8 mouse cellular contexts compared by ENCODE assay signal in the genomic region with DNA sequence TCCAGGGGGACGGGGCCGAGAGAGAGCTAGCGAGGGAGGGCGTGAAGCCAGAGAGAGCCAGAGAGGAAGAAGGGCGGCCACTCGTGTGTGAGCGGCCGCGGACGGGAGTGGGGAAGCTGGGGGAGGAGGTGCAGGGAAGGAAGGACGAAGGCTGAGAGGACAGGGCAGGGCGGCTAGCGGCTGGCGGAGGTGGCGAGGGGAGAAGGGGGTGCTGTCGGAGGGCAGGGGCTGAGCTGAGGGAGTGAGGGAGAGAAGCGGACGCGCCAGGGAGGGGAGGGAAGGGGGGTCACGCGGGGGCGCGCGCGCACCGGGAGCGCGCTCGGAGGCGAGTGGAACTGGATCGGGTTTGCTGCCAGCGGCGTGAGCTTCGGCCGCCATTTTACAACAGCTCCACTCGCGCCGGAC. TPM values are rescaled to one million over a fixed set of nuclear protein-coding genes. Genes with fewer than 3 reads are reported as not detected.
DNase-seq lines count a peak whose midpoint lies in the region; ATAC-seq and TF ChIP-seq lines count a peak whose summit lies in the region.
"Not testable (repeated sequence)": the region's sequence is repeated elsewhere in the genome, so short reads cannot be mapped to it uniquely, and the experiment has no call there.

No protein-coding gene starts in this region.

- peak; percentile 16 for DNase-seq in ZHBTc4 (ENCODE audit: low read depth, low spot score)
- peak; percentile 7 for DNase-seq in cerebellum, postnatal 36 days
- peak; percentile 25 for DNase-seq in forebrain, postnatal 0 days
- peak; percentile 1 for DNase-seq in kidney, postnatal 14 days
- DNase-seq in lung, adult 2 months: peak; percentile 22
- peak; percentile 48 for DNase-seq in neural tube, embryonic 10.5 days (ENCODE audit: extremely low spot score, low spot score)
- DNase-seq in testis, postnatal 10 days (ENCODE audit: low spot score): peak; percentile 52

- H3K9me3 ChIP-seq in forebrain, postnatal 0 days (ENCODE audit: low read length): not testable (repeated sequence)

- TF ChIP-seq CTCF in forebrain, postnatal 0 days (IDR thresholded peaks at IDR 0.05; ENCODE audit: low read depth); lung, adult 2 months (IDR thresholded peaks at IDR 0.05; ENCODE audit: insufficient read depth, low read length): not testable (repeated sequence)

- peak overlapping the region; percentile 50 for H3K4me2 ChIP-seq in forebrain, postnatal 0 days (ENCODE audit: low read depth)

- WGBS in forebrain, postnatal 0 days: under 1% methylated on average over 14 of the region's 38 CpGs
- under 1% methylated on average over 11 of the region's 38 CpGs for WGBS in lung, adult 2 months

- H3K4me3 ChIP-seq in forebrain, postnatal 0 days (ENCODE audit: low read depth, low read length): peak overlapping the region; percentile 38
- H3K4me3 ChIP-seq in lung, adult 2 months (replicated peaks; ENCODE audit: extremely low read depth, low read depth, low read length): peak overlapping the region; percentile 59

- H3K27ac ChIP-seq in forebrain, postnatal 0 days (ENCODE audit: low read depth, low read length): peak overlapping the region; percentile 21; the same call in 1 of the 2 replicates

- TF ChIP-seq POLR2A in lung, adult 2 months (IDR thresholded peaks at IDR 0.05; ENCODE audit: borderline replicate concordance, extremely low read depth, low read depth, low read length): not testable (repeated sequence)

- ATAC-seq in forebrain, postnatal 0 days: peak; percentile 99
- peak; percentile 95 to 98 for ATAC-seq in hematopoietic stem cell, adult 5-6 weeks (replicated peaks in 1 of 2; ENCODE audit: insufficient read depth in 1 of 2, low FRiP score in 2 of 2, low TSS enrichment in 1 of 2, low read depth in 1 of 2, poor library complexity in 2 of 2, severe bottlenecking in 2 of 2)

- peak overlapping the region; percentile 51 for H3K9ac ChIP-seq in forebrain, postnatal 0 days

- not testable (repeated sequence) for H3K36me3 ChIP-seq in forebrain, postnatal 0 days (ENCODE audit: insufficient read depth)

- not testable (repeated sequence) for H3K27me3 ChIP-seq in forebrain, postnatal 0 days (ENCODE audit: insufficient read depth, low read length)

- H3K4me1 ChIP-seq in forebrain, postnatal 0 days (ENCODE audit: insufficient read depth); lung, adult 2 months (ENCODE audit: control insufficient read depth, insufficient read depth, low read length): not testable (repeated sequence)

RNA-seq across cellular contexts. Expression of gene 1700017D01Rik, which starts 9.7 kb away (rescaled TPM):
- not detected in 2 replicates for total RNA-seq in forebrain, postnatal 0 days (2014; rRNA removed)
- not detected in 2 replicates for polyA plus RNA-seq in forebrain, postnatal 0 days (2015; fragmentation: Nextera tagmentation; extraction: Ambion mirVana)
- total RNA-seq in hematopoietic stem cell, adult 5-6 weeks (2017): not detected in 2 replicates
- not detected in 2 replicates for polyA plus RNA-seq in lung, adult 2 months (2012; rRNA removed)

RNA-seq across cellular contexts. Expression of gene Ms4a8a, which starts 40.1 kb away (rescaled TPM):
- total RNA-seq in forebrain, postnatal 0 days (2014; rRNA removed): not detected in 2 replicates
- not detected in 2 replicates for polyA plus RNA-seq in forebrain, postnatal 0 days (2015; fragmentation: Nextera tagmentation; extraction: Ambion mirVana)
- total RNA-seq in hematopoietic stem cell, adult 5-6 weeks (2017): 0.55 TPM in 1 of 2 replicates, not detected in the other
- polyA plus RNA-seq in lung, adult 2 months (2012; rRNA removed): 15.4 and 18.5 TPM in 2 replicates

RNA-seq across cellular contexts. Expression of gene 1700025F22Rik, which starts 44.1 kb away (rescaled TPM):
- not detected in 2 replicates for total RNA-seq in forebrain, postnatal 0 days (2014; rRNA removed)
- not detected in 2 replicates for polyA plus RNA-seq in forebrain, postnatal 0 days (2015; fragmentation: Nextera tagmentation; extraction: Ambion mirVana)
- total RNA-seq in hematopoietic stem cell, adult 5-6 weeks (2017): not detected in 2 replicates
- polyA plus RNA-seq in lung, adult 2 months (2012; rRNA removed): not detected in 2 replicates

Comparison
In these comparisons a context has a peak if more than half of its experiments do, and no peak if none do; other contexts are left out.
1. Peak in every context shown above with its lines: DNase-seq, ATAC-seq, H3K4me3 ChIP-seq and H3K27ac ChIP-seq.
2. DNase-seq: peak in every context shown above with its lines; median percentile 52 in testis, postnatal 10 days; 48 in neural tube, embryonic 10.5 days; 25 in forebrain, postnatal 0 days; 22 in lung, adult 2 months; 16 in ZHBTc4; 7 in cerebellum, postnatal 36 days; 1 in kidney, postnatal 14 days.